Mouse (Mus musculus) macrophage (primary cell): ENCODE data around the gene Dact2. TPM values are rescaled to one million over a fixed set of nuclear protein-coding genes. Genes with fewer than 3 reads are reported as not detected.

Experiments used
- H3K27ac ChIP-seq: fragments of 350-480 bp; formaldehyde crosslinking; 2 replicates; pipeline ENCODE4 v1.9.0; 2021
- H3K36me3 ChIP-seq: fragments of 350-480 bp; formaldehyde crosslinking; 2 replicates; pipeline ENCODE4 v1.9.0; 2021; ENCODE audit errors: inconsistent target
- H3K4me3 ChIP-seq: fragments of 350-480 bp; formaldehyde crosslinking; 2 replicates; pipeline ENCODE4 v1.9.0; 2021; ENCODE audit errors: inconsistent target
- H3K79me2 ChIP-seq: fragments of 350-480 bp; formaldehyde crosslinking; 2 replicates; pipeline ENCODE4 v1.9.0; 2021; ENCODE audit errors: inconsistent target
- WGBS: methylation state at CpG from one replicate; pipeline ENCODE4 v1.1.7; 2026; ENCODE audit warnings: inconsistent platforms; ENCODE audit not compliant: missing documents; 5-methylcytosine and 5-hydroxymethylcytosine counted together
- polyA plus RNA-seq: library from polyadenylated mRNA; stranded (reverse); fragments of 250-400 nt; gene quantifications from 3 replicates; pipeline ENCODE4 v1.2.4, GENCODE M21; 2018; ENCODE audit warnings: inconsistent platforms

The Dact2 gene
- polyA plus RNA-seq, 1 experiment from 2014 or later: not detected

GRCm38 (mm10) chr17:14173459-14173858, 30.6 kb downstream of the Dact2 start:
- 83% methylated on average over 1 of the region's 1 CpGs for WGBS
- Histone ChIP-seq H3K4me3 (no peak overlapping the region), H3K36me3 (no peaks in the 10 kb centered on the region), H3K27ac (no peak overlapping the region), H3K79me2 (no peaks in the 10 kb centered on the region)

GRCm38 (mm10) chr17:14172731-14173130, 31.4 kb downstream of the Dact2 start:
- Histone ChIP-seq H3K27ac (no peak overlapping the region), H3K79me2 (no peaks in the 10 kb centered on the region), H3K36me3 (no peaks in the 10 kb centered on the region), H3K4me3 (no peak overlapping the region)

GRCm38 (mm10) chr17:14172184-14172583, 31.9 kb downstream of the Dact2 start:
- H3K27ac ChIP-seq: no peak overlapping the region
- H3K36me3 ChIP-seq: no peaks in the 10 kb centered on the region
- no peaks in the 10 kb centered on the region for H3K79me2 ChIP-seq
- no peak overlapping the region for H3K4me3 ChIP-seq
- WGBS: 63% methylated on average over 3 of the region's 3 CpGs

- Histone ChIP-seq H3K27ac (no peak overlapping the region), H3K79me2 (no peaks in the 10 kb centered on the region), H3K36me3 (no peaks in the 10 kb centered on the region), H3K4me3 (no peak overlapping the region)
- 84% methylated on average over 5 of the region's 5 CpGs for WGBS
These were observed 33.1 kb downstream of the Dact2 start for GRCm38 (mm10) chr17:14170961-14171479.

- Histone ChIP-seq H3K79me2 (no peaks in the 10 kb centered on the region), H3K36me3 (no peaks in the 10 kb centered on the region)
- 87% methylated on average over 11 of the region's 11 CpGs for WGBS
These were observed 34.7 kb downstream of the Dact2 start for GRCm38 (mm10) chr17:14169431-14169830.

GRCm38 (mm10) chr17:14167594-14167993, 36.5 kb downstream of the Dact2 start:
- Histone ChIP-seq H3K79me2 (no peaks in the 10 kb centered on the region), H3K27ac (no peak overlapping the region), H3K36me3 (no peaks in the 10 kb centered on the region), H3K4me3 (no peak overlapping the region)
- 70% methylated on average over 5 of the region's 5 CpGs for WGBS

More at GRCm38 (mm10) chr17:14169431-14169830, 34.7 kb downstream of the Dact2 start:
- H3K4me3 ChIP-seq: no peak overlapping the region
- H3K27ac ChIP-seq: no peak overlapping the region

- H3K36me3 ChIP-seq: no peaks in the 10 kb centered on the region
- WGBS: 56% methylated on average over 6 of the region's 6 CpGs
- no peak overlapping the region for H3K4me3 ChIP-seq
- no peaks in the 10 kb centered on the region for H3K79me2 ChIP-seq
- no peak overlapping the region for H3K27ac ChIP-seq
These were observed 37.2 kb downstream of the Dact2 start for GRCm38 (mm10) chr17:14166746-14167432.

GRCm38 (mm10) chr17:14165934-14166610, 38.0 kb downstream of the Dact2 start:
- Histone ChIP-seq H3K27ac (no peak overlapping the region), H3K79me2 (no peaks in the 10 kb centered on the region), H3K36me3 (no peaks in the 10 kb centered on the region), H3K4me3 (no peak overlapping the region)
- 72% methylated on average over 9 of the region's 9 CpGs for WGBS

GRCm38 (mm10) chr17:14165332-14165876, 38.7 kb downstream of the Dact2 start:
- no peak overlapping the region for H3K27ac ChIP-seq
- no peaks in the 10 kb centered on the region for H3K36me3 ChIP-seq
- no peak overlapping the region for H3K4me3 ChIP-seq
- no peaks in the 10 kb centered on the region for H3K79me2 ChIP-seq
- 42% methylated on average over 10 of the region's 10 CpGs for WGBS

GRCm38 (mm10) chr17:14160846-14161245, 43.3 kb downstream of the Dact2 start:
- H3K4me3 ChIP-seq: no peak overlapping the region
- no peak overlapping the region for H3K27ac ChIP-seq
- H3K36me3 ChIP-seq: no peaks in the 10 kb centered on the region
- WGBS: 74% methylated on average over 3 of the region's 3 CpGs
- H3K79me2 ChIP-seq: no peaks in the 10 kb centered on the region

- 73% methylated on average over 7 of the region's 7 CpGs for WGBS
- Histone ChIP-seq H3K36me3 (no peaks in the 10 kb centered on the region), H3K79me2 (no peaks in the 10 kb centered on the region), H3K27ac (no peak overlapping the region), H3K4me3 (no peak overlapping the region)
These were observed 46.3 kb downstream of the Dact2 start for GRCm38 (mm10) chr17:14157779-14158195.

Other genes with a start within 250 kb of the Dact2 start
- not detected in 3 replicates for gene Gm7356, start 200.6 kb downstream of the Dact2 start, polyA plus RNA-seq
- not detected in 3 replicates for gene Gm7358, start 144.8 kb downstream of the Dact2 start, polyA plus RNA-seq
- not detected in 3 replicates for gene Smoc2, start 75.2 kb upstream of the Dact2 start, polyA plus RNA-seq